Mouse (Mus musculus) bone marrow macrophage, adult 2 months (primary cell): ENCODE measurements around the gene Atp6v1f.

Experiments
- CTCF ChIP-seq: IDR thresholded peaks from 2 replicates; pipeline ENCODE4 v1.5.1; 2012; ENCODE audit warnings: low read depth, mild to moderate bottlenecking, low read length, moderate library complexity
- POLR2A ChIP-seq: IDR thresholded peaks from 2 replicates; pipeline ENCODE4 v1.6.1; 2012; ENCODE audit warnings: mild to moderate bottlenecking, low read depth, low read length, borderline replicate concordance

GRCm38 (mm10) chr6:29500177-29500576, 32.7 kb downstream of the Atp6v1f start:
- no peak for TF ChIP-seq CTCF
- no peak for TF ChIP-seq POLR2A
